Mouse (Mus musculus): ENCODE data around the gene Phip. TPM values are rescaled to one million over a fixed set of nuclear protein-coding genes. Genes with fewer than 3 reads are reported as not detected.

The Phip gene
- total RNA-seq, 2 experiments from 2014 or later: 32.7 to 53.1 TPM

DNA sequence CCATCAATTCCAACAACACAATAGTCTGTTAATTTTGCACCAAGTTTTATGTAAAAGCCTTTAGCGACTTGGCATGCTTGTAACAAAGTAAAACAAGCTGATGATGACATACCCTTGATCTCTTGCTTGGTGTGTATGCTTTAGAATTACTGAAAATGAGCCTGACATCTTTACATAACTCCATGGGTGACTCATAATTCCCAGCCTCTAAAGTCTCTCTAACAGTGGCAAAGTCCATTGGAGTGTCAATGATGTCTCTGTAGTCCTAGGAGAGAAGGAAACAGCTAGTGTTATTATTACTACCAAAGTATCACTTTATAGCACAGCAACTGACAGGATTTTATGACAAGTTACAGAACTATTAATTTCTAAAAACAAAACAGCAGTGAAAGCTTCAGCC, 98.2 kb downstream of the Phip start:
- no peak for DNase-seq

DNA sequence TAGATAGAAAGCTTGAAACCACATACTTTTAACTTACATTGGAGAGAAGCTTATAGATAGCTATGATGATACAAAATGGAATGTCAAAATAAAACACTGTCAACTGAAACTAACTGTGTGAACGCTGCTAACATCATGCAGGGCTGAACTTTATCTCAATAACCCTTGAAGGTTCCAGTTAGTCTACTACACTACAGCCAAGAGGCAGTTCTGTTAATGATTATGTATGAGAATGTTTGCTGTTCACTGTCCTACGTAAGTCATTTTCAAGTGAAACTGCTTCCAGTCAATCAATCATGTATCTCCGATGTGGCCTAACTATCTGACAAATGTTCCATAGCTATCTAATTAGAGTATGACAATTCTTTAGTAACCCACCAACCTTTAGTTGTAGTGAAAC, 107.6 kb downstream of the Phip start:
- DNase-seq: no peak

DNA sequence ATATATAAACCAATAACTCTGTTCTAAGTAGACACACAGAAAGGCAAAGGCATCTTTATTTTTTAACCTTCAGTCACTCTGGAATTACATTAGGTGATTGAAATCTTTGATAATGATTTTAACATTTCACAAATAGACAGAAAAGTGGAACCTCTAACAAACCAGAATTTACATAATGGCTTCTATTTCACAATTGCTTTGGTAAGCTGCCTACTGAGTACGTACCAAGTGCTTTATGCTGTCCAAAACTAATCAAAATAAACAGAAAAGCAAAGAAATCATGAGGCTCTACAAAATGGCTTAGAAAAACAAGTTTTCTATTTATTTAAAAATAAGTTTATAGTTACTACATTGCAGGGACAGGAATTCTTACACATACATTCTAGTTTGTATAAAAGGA, 109.2 kb downstream of the Phip start:
- no peak for DNase-seq

DNA sequence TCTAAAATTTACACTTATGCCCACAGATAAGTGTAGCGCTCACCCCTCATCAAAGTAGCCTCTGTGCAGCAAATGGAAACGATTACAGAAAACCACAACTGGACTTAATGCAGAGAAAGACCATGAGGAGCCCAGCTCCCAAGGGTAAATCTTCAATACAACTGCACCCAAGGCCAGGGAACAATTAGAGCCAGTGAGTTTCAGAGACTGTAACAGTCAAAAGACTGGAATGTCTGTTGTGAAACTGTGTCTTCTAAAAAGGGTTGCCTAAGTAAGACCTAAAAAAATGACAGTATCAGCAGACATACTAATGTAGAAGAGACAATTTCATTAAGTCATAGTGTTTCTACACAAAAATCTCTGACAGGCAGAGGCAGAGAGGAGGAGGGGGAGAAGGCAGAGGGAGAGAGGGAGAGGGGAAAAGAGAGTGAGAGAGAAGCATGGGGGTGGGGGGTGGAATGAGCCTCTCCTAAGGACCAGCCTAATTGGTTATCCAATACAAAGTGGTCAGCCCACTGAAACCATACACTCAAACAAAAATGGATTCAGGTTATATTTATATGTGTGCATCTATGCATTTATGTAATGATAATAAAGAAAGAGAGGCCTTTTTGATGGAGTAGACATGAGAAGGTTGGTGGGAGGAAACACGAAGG, 113.4 kb downstream of the Phip start:
- no peak for DNase-seq

GRCm38 (mm10) chr9:82861316-82861715, 114.0 kb downstream of the Phip start:
- DNase-seq: no peak

- DNase-seq: no peak
Observed at GRCm38 (mm10) chr9:82860805-82861204, 114.5 kb downstream of the Phip start.

GRCm38 (mm10) chr9:82856241-82856640, 119.1 kb downstream of the Phip start:
- no peak for DNase-seq

GRCm38 (mm10) chr9:82854973-82855614, 120.2 kb downstream of the Phip start:
- DNase-seq: no peak

- no peak for DNase-seq
Observed at GRCm38 (mm10) chr9:82854040-82854439, 121.3 kb downstream of the Phip start.

- DNase-seq: no peak
Observed at GRCm38 (mm10) chr9:82842671-82843070, 132.6 kb downstream of the Phip start.

GRCm38 (mm10) chr9:82835921-82836320, 139.4 kb downstream of the Phip start:
- no peak for DNase-seq

GRCm38 (mm10) chr9:82831891-82832290, 143.4 kb downstream of the Phip start:
- DNase-seq: no peak

DNA sequence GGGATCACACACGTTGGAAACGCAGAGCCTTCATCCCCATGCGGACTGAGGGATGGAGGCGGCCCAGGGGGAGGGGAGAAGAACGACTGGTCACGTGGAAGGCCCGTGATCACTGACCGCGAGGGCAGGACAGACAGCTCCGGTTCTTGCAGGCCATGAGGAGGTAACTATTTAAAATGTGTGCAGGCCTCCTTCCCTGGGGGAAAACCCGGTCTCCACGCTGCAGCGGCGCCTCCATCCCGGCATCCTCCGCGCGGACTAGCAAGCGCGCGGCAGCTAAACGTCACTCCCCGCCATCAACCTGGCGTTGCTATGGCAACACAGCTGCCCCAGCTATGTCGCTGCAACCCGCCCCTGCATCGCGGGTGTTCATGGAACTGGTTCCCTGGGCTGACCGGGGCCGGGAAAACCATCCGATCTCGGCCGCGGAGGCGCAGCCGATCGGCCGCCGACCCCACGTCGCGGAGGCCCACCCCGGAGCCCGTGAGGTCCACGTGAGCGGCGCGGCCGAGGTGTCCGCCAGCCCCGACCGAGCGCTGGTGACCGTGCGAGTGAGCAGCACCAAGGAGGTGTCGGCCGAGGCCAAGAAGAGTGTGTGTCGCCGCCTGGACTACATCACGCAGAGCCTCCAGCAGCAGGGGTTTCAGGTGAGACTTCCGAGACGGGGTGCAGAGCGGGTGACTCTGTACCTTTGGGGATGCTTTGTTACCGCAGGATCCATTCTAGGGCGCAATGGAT, 145.5 kb downstream of the Phip start:
- DNase-seq: peak; percentile 81

DNA sequence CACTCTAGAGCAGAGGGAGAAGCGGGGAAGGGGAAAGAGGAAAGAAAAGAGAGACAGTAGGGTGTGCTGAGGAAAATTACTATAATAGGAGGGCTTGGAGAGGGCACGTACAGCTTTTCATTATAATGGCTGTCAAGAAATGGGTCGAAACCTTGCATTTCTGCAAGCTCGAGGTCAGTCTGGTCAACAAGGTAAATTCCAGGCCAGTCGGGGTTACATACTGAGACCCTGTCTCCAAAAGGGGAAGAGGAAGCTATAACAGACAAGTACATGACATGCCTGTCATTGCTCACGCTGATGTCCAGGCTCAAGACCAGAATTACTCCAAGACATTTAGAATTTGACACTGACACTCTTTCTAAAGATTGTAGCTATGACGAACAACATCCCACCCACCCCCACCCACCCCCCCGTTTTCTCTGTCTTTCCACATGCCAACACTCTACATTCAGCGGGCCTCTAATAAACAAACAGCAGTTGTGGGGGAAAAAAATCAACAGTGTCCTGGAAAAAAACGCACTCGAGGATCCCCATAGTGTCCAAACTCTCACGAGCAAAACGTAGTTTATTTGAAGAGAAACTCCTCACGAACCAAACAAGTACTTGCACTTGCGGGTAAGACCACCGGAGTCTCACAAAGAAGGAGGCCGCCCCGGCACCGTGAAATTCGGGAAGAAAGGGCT, 146.2 kb downstream of the Phip start, which contains the start of gene Irak1bp1:
Gene Irak1bp1 (plus strand): TSS at position 534 of the 683 bp plus-strand sequence.
- no peak for DNase-seq

GRCm38 (mm10) chr9:82826426-82826825, 148.9 kb downstream of the Phip start:
- no peak for DNase-seq

Other genes with a start within 250 kb of the Phip start
- 1 to 10 TPM; 1.2 to 2.4 TPM for gene Irak1bp1, start 146.0 kb downstream of the Phip start, total RNA-seq (2021)
- 10 to 100 TPM; 26.8 to 36.6 TPM for gene Hmgn3, start 171.2 kb upstream of the Phip start, total RNA-seq (2021)

All from gastrocnemius, postnatal 10 days (tissue).